Mouse (Mus musculus) embryonic facial prominence, embryonic 13.5 days (tissue): ENCODE measurements around the gene Cd38. TPM values are rescaled to one million over a fixed set of nuclear protein-coding genes. Genes with fewer than 3 reads are reported as not detected.
A peak's percentile ranks its signal among the peaks of the same experiment; 100 is the strongest.

Source experiments
- ATAC-seq: fragments of 200-750 bp; cut with Nextera tagmentation; 2 replicates; pipeline ENCODE4 v1.8.0; 2017; ENCODE audit warnings: low read depth; ENCODE audit not compliant: insufficient number of reproducible peaks, insufficient read depth, low FRiP score, low TSS enrichment
- H3K27ac ChIP-seq: fragments of 300-500 bp; sonication (generic); 2 replicates; pipeline ENCODE4 v1.5.1; 2015; ENCODE audit warnings: moderate library complexity, mild to moderate bottlenecking, inconsistent platforms
- H3K27me3 ChIP-seq: fragments of 300-500 bp; sonication (generic); 2 replicates; pipeline ENCODE4 v1.6.1; 2015; ENCODE audit warnings: mild to moderate bottlenecking, inconsistent platforms
- H3K36me3 ChIP-seq: fragments of 300-500 bp; sonication (generic); 2 replicates; pipeline ENCODE4 v1.6.1; 2015; ENCODE audit warnings: mild to moderate bottlenecking, inconsistent platforms
- H3K4me1 ChIP-seq: fragments of 300-500 bp; sonication (generic); 2 replicates; pipeline ENCODE4 v1.6.1; 2015; ENCODE audit warnings: inconsistent platforms
- H3K4me2 ChIP-seq: fragments of 300-500 bp; sonication (generic); 2 replicates; pipeline ENCODE4 v1.6.1; 2015; ENCODE audit warnings: moderate library complexity, mild to moderate bottlenecking, inconsistent platforms
- H3K4me3 ChIP-seq: fragments of 300-500 bp; sonication (generic); 2 replicates; pipeline ENCODE4 v1.5.1; 2015; ENCODE audit warnings: mild to moderate bottlenecking, inconsistent platforms
- H3K9ac ChIP-seq: fragments of 300-500 bp; sonication (generic); 2 replicates; pipeline ENCODE4 v1.6.1; 2015; ENCODE audit warnings: mild to moderate bottlenecking, inconsistent platforms
- H3K9me3 ChIP-seq: fragments of 300-500 bp; sonication (generic); 2 replicates; pipeline ENCODE4 v1.6.1; 2016; ENCODE audit warnings: inconsistent platforms
- WGBS: fragments of 180-500 bp; shearing (Covaris S2); methylation state at CpG from one replicate; pipeline ENCODE4 v1.1.7; 2015; ENCODE audit warnings: mixed read lengths; 5-methylcytosine and 5-hydroxymethylcytosine counted together
- polyA plus RNA-seq: library from polyadenylated mRNA; unstranded; fragments of >200 nt; fragmentation: Nextera tagmentation; extraction: Ambion mirVana; gene quantifications from 2 replicates; pipeline ENCODE4 v1.2.1, GENCODE M21; 2015

Cd38 gene
- polyA plus RNA-seq, 1 experiment from 2014 or later = 5.2 TPM

- no peaks in the 10 kb centered on the region for H3K4me1 ChIP-seq
- H3K36me3 ChIP-seq = no peaks in the 10 kb centered on the region
- ATAC-seq = no peak
- H3K4me2 ChIP-seq = no peak overlapping the region
- H3K27ac ChIP-seq = no peak overlapping the region
- 70% methylated on average over 5 of the region's 5 CpGs for WGBS
- no peak overlapping the region for H3K4me3 ChIP-seq
- no peak overlapping the region for H3K9ac ChIP-seq
- H3K9me3 ChIP-seq = no peaks in the 10 kb centered on the region
- H3K27me3 ChIP-seq = no peaks in the 10 kb centered on the region
Observed at GRCm38 (mm10) chr5:43860670-43861431, 7.5 kb upstream of the Cd38 start.

DNA sequence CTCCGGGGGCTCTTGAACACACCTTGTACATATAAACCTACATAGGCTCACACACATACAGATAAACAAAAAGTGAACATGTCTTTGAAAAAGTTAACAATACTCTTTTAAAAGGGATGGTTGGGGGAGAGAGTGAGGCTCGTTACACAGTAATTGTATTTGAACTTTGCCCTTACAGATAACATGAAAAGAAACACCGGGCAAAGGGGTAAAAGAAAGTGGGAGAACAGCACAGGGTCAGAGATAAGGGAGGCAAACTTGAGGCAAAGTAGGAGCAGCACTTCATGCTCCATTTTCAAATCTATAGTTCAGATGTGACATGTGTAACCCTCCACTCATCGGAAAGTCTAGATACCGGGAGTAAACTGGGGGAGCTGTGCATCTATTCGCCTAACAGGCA is 4.7 kb upstream of the Cd38 start:
- WGBS = 74% methylated on average over 6 of the region's 6 CpGs
- ATAC-seq = no peak
- Histone ChIP-seq H3K9ac (no peak overlapping the region), H3K36me3 (no peaks in the 10 kb centered on the region), H3K27me3 (peaks cover 4% of the 10 kb centered on the region; the same call in 1 of the 2 replicates), H3K9me3 (no peaks in the 10 kb centered on the region), H3K4me1 (no peaks in the 10 kb centered on the region), H3K27ac (no peak overlapping the region), H3K4me2 (no peak overlapping the region), H3K4me3 (no peak overlapping the region)

GRCm38 (mm10) chr5:43865316-43865715 is 3.0 kb upstream of the Cd38 start:
- Histone ChIP-seq H3K4me2 (no peak overlapping the region), H3K36me3 (no peaks in the 10 kb centered on the region), H3K4me1 (no peaks in the 10 kb centered on the region), H3K9ac (no peak overlapping the region), H3K4me3 (no peak overlapping the region), H3K9me3 (no peaks in the 10 kb centered on the region), H3K27me3 (peaks cover 5% of the 10 kb centered on the region; the same call in 1 of the 2 replicates), H3K27ac (no peak overlapping the region)
- WGBS = 79% methylated on average over 2 of the region's 2 CpGs
- ATAC-seq = no peak

GRCm38 (mm10) chr5:43868711-43869600 is 603 bp downstream of the Cd38 start:
- ATAC-seq = no peak
- H3K9me3 ChIP-seq = no peaks in the 10 kb centered on the region
- H3K9ac ChIP-seq = peak overlapping the region; percentile 65
- no peak overlapping the region; the same call in 1 of the 2 replicates for H3K27ac ChIP-seq
- H3K4me2 ChIP-seq = peak overlapping the region; percentile 75
- no peaks in the 10 kb centered on the region for H3K4me1 ChIP-seq
- no peaks in the 10 kb centered on the region for H3K36me3 ChIP-seq
- H3K4me3 ChIP-seq = peak overlapping the region; percentile 44
- 3% methylated on average over 28 of the region's 28 CpGs for WGBS
- H3K27me3 ChIP-seq = peaks cover 5% of the 10 kb centered on the region; the same call in 1 of the 2 replicates

DNA sequence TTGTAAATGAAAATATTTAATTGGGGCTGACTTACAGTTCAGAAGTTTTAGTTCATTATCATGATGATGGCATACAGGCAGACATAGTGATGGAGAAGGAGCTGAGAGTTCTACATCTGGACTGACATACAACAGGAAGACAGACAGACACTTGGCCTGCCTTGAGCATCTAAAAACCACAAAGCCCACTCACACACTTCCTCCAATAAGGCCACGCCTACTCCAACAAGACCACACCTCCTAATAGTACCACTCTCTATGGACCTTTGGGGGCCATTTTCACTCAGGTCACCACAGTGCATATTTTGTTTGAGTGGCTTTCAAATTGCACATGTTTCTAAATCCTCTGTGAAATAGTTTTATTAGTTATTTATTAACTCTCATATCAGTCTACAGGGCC is 3.5 kb downstream of the Cd38 start:
- Histone ChIP-seq H3K36me3 (no peaks in the 10 kb centered on the region), H3K4me1 (no peaks in the 10 kb centered on the region), H3K27me3 (peaks cover 5% of the 10 kb centered on the region; the same call in 1 of the 2 replicates), H3K9me3 (no peaks in the 10 kb centered on the region), H3K4me2 (no peak overlapping the region), H3K27ac (no peak overlapping the region), H3K9ac (no peak overlapping the region), H3K4me3 (no peak overlapping the region)
- ATAC-seq = no peak
- 57% methylated on average over 1 of the region's 1 CpGs for WGBS

GRCm38 (mm10) chr5:43872652-43873051 is 4.3 kb downstream of the Cd38 start:
- Histone ChIP-seq H3K27me3 (peaks cover 5% of the 10 kb centered on the region; the same call in 1 of the 2 replicates), H3K9ac (no peak overlapping the region), H3K4me3 (no peak overlapping the region), H3K9me3 (no peaks in the 10 kb centered on the region), H3K27ac (no peak overlapping the region), H3K4me1 (no peaks in the 10 kb centered on the region), H3K4me2 (no peak overlapping the region), H3K36me3 (no peaks in the 10 kb centered on the region)
- WGBS = 73% methylated on average over 1 of the region's 1 CpGs
- no peak for ATAC-seq

- ATAC-seq = no peak
- no peaks in the 10 kb centered on the region for H3K9me3 ChIP-seq
- WGBS = 73% methylated on average over 3 of the region's 3 CpGs
Observed at GRCm38 (mm10) chr5:43882034-43882433, 13.7 kb downstream of the Cd38 start.

DNA sequence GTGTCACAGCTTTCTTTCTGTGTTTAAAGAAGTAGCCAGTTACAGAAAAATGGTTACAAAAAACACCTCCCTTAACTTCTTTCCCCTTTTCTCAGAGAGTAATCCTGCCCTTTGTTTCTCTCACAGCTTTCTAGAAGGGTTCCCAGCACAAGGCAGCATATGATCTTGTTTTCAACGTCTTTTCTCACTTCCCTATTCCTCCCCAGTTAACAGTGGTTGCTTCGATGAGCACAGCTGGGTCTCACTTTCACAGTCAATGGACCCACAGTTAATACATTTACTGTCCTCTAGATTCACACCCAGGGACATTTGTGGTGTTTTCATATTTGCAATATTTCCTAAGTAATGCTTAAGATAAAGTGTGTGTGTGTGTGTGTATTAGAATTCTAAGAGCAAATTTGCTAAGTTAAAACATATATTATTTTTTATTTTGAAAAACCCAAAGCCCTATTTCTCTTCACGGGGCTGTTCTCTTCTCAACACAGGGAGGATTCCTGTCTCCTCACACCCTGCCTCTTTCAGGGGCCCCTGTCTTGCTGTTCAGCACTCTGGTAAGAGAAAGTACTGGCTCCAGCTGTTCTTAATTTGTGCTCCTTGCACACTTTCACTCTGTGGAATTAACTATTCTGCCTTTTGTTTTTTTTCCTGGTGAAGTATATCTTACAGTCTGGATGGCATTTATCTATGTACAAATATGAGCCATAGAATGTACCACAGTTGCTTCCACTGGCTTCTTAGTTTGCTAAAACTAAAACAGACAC is 16.9 kb downstream of the Cd38 start:
- ATAC-seq = no peak
- Histone ChIP-seq H3K27me3 (no peaks in the 10 kb centered on the region), H3K4me2 (no peak overlapping the region), H3K9ac (no peak overlapping the region), H3K27ac (no peak overlapping the region), H3K4me3 (no peak overlapping the region), H3K9me3 (no peaks in the 10 kb centered on the region), H3K4me1 (peaks cover 7% of the 10 kb centered on the region; the same call in 1 of the 2 replicates), H3K36me3 (no peaks in the 10 kb centered on the region)
- 14% methylated on average over 3 of the region's 3 CpGs for WGBS

More at GRCm38 (mm10) chr5:43882034-43882433, 13.7 kb downstream of the Cd38 start:
- H3K36me3 ChIP-seq = no peaks in the 10 kb centered on the region
- no peaks in the 10 kb centered on the region for H3K27me3 ChIP-seq
- H3K4me2 ChIP-seq = no peak overlapping the region
- no peak overlapping the region for H3K9ac ChIP-seq
- no peak overlapping the region for H3K4me3 ChIP-seq
- H3K27ac ChIP-seq = no peak overlapping the region
- peaks cover 7% of the 10 kb centered on the region; the same call in 1 of the 2 replicates for H3K4me1 ChIP-seq

DNA sequence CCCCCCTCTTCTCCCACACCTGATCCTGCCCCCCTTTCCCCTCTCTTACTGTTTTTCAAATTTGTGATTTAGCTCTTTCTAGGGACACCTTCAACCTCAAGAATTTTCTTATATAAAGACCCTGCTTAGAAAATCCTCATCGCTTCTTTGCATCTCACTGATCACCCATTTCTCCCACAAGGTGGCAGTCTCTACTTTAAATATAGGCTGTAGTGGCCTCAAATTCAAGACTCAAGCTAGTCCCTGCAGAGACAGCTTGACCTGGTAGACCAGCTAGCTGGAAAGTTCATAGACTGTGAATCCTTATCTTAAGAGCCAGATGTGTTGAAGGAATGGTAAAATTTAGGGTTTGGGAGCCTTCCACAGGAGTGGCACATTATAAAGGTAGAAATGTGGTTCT is 24.0 kb downstream of the Cd38 start:
- no peak overlapping the region for H3K4me2 ChIP-seq
- WGBS = 17% methylated on average over 1 of the region's 1 CpGs

GRCm38 (mm10) chr5:43894113-43894512 is 25.8 kb downstream of the Cd38 start:
- Histone ChIP-seq H3K36me3 (no peaks in the 10 kb centered on the region), H3K27me3 (no peaks in the 10 kb centered on the region; the same call in 1 of the 2 replicates), H3K9ac (no peak overlapping the region), H3K4me1 (peaks cover 12% of the 10 kb centered on the region; the same call in 1 of the 2 replicates), H3K9me3 (no peaks in the 10 kb centered on the region), H3K27ac (no peak overlapping the region), H3K4me3 (no peak overlapping the region), H3K4me2 (no peak overlapping the region)
- no peak for ATAC-seq
- 67% methylated on average over 2 of the region's 2 CpGs for WGBS

More for the DNA sequence above, 24.0 kb downstream of the Cd38 start:
- Histone ChIP-seq H3K9me3 (no peaks in the 10 kb centered on the region), H3K27me3 (no peaks in the 10 kb centered on the region; the same call in 1 of the 2 replicates), H3K4me1 (peaks cover 12% of the 10 kb centered on the region; the same call in 1 of the 2 replicates), H3K9ac (no peak overlapping the region), H3K4me3 (no peak overlapping the region), H3K36me3 (no peaks in the 10 kb centered on the region), H3K27ac (no peak overlapping the region)
- ATAC-seq = no peak

- Histone ChIP-seq H3K27ac (peak overlapping the region; percentile 62), H3K36me3 (no peaks in the 10 kb centered on the region), H3K4me2 (no peak overlapping the region), H3K4me3 (no peak overlapping the region), H3K9ac (no peak overlapping the region), H3K4me1 (peaks cover 12% of the 10 kb centered on the region; the same call in 1 of the 2 replicates), H3K9me3 (no peaks in the 10 kb centered on the region), H3K27me3 (no peaks in the 10 kb centered on the region; the same call in 1 of the 2 replicates)
- 0 out of 2 replicates have a peak, but pooled peaks have one; percentile 32 for ATAC-seq
- WGBS = 20% methylated on average over 3 of the region's 3 CpGs
Observed at GRCm38 (mm10) chr5:43895931-43896330, 27.6 kb downstream of the Cd38 start.
